30 mouse cellular contexts compared by ENCODE assay signal in genomic region chr9:32679531-32679930, GRCm38 (mm10). TPM values are rescaled to one million over a fixed set of nuclear protein-coding genes. Genes with fewer than 3 reads are reported as not detected.
DNase-seq lines count a peak whose midpoint lies in the region; ATAC-seq and TF ChIP-seq lines count a peak whose summit lies in the region.
"Had no signal": no experiment of that assay in that cellular context is flagged by ENCODE, and none has a peak within 500 bp of the region (broad histone marks: within the 10 kb centered on the region; RNA-seq: fewer than 3 reads in every experiment).

No protein-coding gene starts in this region.

- ATAC-seq in neutrophil, adult 5-6 weeks (ENCODE audit: extremely low read depth, insufficient number of reproducible peaks, low FRiP score, poor library complexity, severe bottlenecking) = peak; percentile 62
- ATAC-seq: forebrain, embryonic 15.5 days; hindbrain, postnatal 0 days; inflammation-experienced regulatory T-cells, adult 6 months; intestine, postnatal 0 days; Patski had no signal

- no peak overlapping the region for H3K9ac ChIP-seq in heart, adult 2 months (ENCODE audit: low read depth, low read length)
- H3K9ac ChIP-seq: embryonic facial prominence, embryonic 13.5 days; forebrain, embryonic 15.5 days; heart, embryonic 13.5 days; hindbrain, embryonic 14.5 days had no signal

- no peak overlapping the region for H3K4me3 ChIP-seq in heart, adult 2 months
- H3K4me3 ChIP-seq: embryonic facial prominence, embryonic 10.5 days; embryonic facial prominence, embryonic 13.5 days; forebrain, embryonic 10.5 days; forebrain, embryonic 15.5 days; heart, embryonic 10.5 days; heart, embryonic 13.5 days had no signal

- TF ChIP-seq CTCF in heart, adult 2 months (IDR thresholded peaks at IDR 0.05) = no peak

- TF ChIP-seq EP300 in heart, adult 2 months (IDR thresholded peaks at IDR 0.05; ENCODE audit: insufficient read depth, low read depth, low read length) = no peak

- 0 out of 2 replicates have a peak, but pooled peaks cover 3% of the 10 kb centered on the region for H3K79me2 ChIP-seq in heart, adult 2 months (replicated peaks; ENCODE audit: control insufficient read depth, insufficient read depth, low read length)

- peak overlapping the region; percentile 8; the same call in 1 of the 2 replicates for H3K27ac ChIP-seq in heart, adult 2 months
- H3K27ac ChIP-seq: embryonic facial prominence, embryonic 10.5 days; embryonic facial prominence, embryonic 13.5 days; forebrain, embryonic 10.5 days; forebrain, embryonic 15.5 days; heart, embryonic 10.5 days; heart, embryonic 13.5 days; hindbrain, embryonic 14.5 days; hindbrain, postnatal 0 days had no signal

- intact Hi-C loops in heart, adult 2 months (cut with DNase I) = no loop called here
- intact Hi-C loops in left cerebral cortex, postnatal 4 days (cut with DNase I) = loop anchor here (10.0 kb wide), 1 partner anchor 395 kb away; no protein-coding TSS in a partner anchor

- peaks cover 23% of the 10 kb centered on the region for H3K36me3 ChIP-seq in heart, adult 2 months (ENCODE audit: control insufficient read depth, insufficient read depth, low read length)
- H3K36me3 ChIP-seq: embryonic facial prominence, embryonic 10.5 days; embryonic facial prominence, embryonic 13.5 days; forebrain, embryonic 10.5 days; forebrain, embryonic 15.5 days; G1E; heart, embryonic 10.5 days; heart, embryonic 13.5 days had no signal

- 47% methylated on average over 6 of the region's 6 CpGs for WGBS in heart, adult 2 months

- no peak for TF ChIP-seq POLR2A in heart, adult 2 months (IDR thresholded peaks at IDR 0.05; ENCODE audit: insufficient read depth, low read depth, low read length)

- H3K4me1 ChIP-seq in heart, adult 2 months (ENCODE audit: control insufficient read depth, insufficient read depth, low read length) = peaks cover 13% of the 10 kb centered on the region

- no peaks in the 10 kb centered on the region for H3K27me3 ChIP-seq in heart, adult 2 months (ENCODE audit: control insufficient read depth, insufficient read depth, low read length)
- H3K27me3 ChIP-seq: CH12.LX; embryonic facial prominence, embryonic 13.5 days; heart, embryonic 13.5 days had no signal

- no peak for DNase-seq in heart, adult 2 months
- no peak for DNase-seq in heart, adult 9 months (ENCODE audit: low spot score in 2 of 2)
- DNase-seq in A20 (ENCODE audit: low read depth, low spot score) = peak; percentile 69
- DNase-seq in B cell, adult 2 months = peak; percentile 62 to 68
- no peak for DNase-seq in adipocyte (ENCODE audit: low spot score)
- no peak for DNase-seq in left cerebral cortex, postnatal 4 days
- DNase-seq: adrenal gland, adult 2 months; adrenal gland, postnatal 14 days; cerebellum, adult 11-12 months; cerebellum, adult 8-10 months; cerebellum, postnatal 10 days; cerebellum, postnatal 36 days; embryo, embryonic 11 days; gastrocnemius, postnatal 25 days; heart, postnatal 14 days; heart, postnatal 4 days had no signal

RNA-seq across cellular contexts. Expression of gene Ets1, which starts 43.5 kb away (rescaled TPM):
- 10 to 100 TPM; 40.7 to 48.7 TPM for total RNA-seq in heart, adult 2 months (2021)
- polyA plus RNA-seq in heart, adult 2 months (2012; rRNA removed) = 22.6 and 39.6 TPM in 2 replicates
- 699 and 744 TPM in 2 replicates for total RNA-seq in neutrophil, adult 5-6 weeks (2017)
- total RNA-seq in left cerebral cortex, postnatal 4 days (2021) = 10 to 100 TPM; 26.5 to 27.2 TPM
- polyA plus RNA-seq: G1E had no signal

Comparison
In these comparisons a context has a peak if more than half of its experiments do, and no peak if none do; other contexts are left out.
1. DNase-seq: peak in A20 (single experiment) and B cell, adult 2 months (2 of 2); none in heart, adult 2 months (0 of 2), heart, adult 9 months (0 of 2), adipocyte (single experiment) and left cerebral cortex, postnatal 4 days (single experiment).
2. RNA of gene Ets1, which starts 43.5 kb away (total RNA-seq): 699 to 744 TPM in neutrophil, adult 5-6 weeks; 40.7 to 48.7 TPM in heart, adult 2 months and 26.5 to 27.2 TPM in left cerebral cortex, postnatal 4 days; every median in the first group is over 10 times any median in the second.